Mouse (Mus musculus) megakaryocyte-erythroid progenitor cell, adult 5 weeks (primary cell): ENCODE measurements around the gene Map2. TPM values are rescaled to one million over a fixed set of nuclear protein-coding genes. Genes with fewer than 3 reads are reported as not detected.

Source experiments
- polyA plus RNA-seq: library from polyadenylated mRNA; stranded (reverse); fragments of >175 nt; gene quantifications from 2 replicates; pipeline ENCODE4 v1.2.3, GENCODE M21; 2012

Map2 gene
- 0.10 and 0.44 TPM in 2 replicates for polyA plus RNA-seq

GRCm38 (mm10) chr1:66175041-66175665 is at the start of gene Map2:
TSS of gene Map2 (plus strand) at chr1:66175273.

GRCm38 (mm10) chr1:66467821-66468703 is 293.0 kb downstream of the Map2 start, which contains the start of gene Unc80:
TSS of gene Unc80 (plus strand) at chr1:66468367.

Other genes starting within 250 kb of the Map2 start
- gene Crygf, start 248.8 kb upstream of the Map2 start, polyA plus RNA-seq, result not detected in 2 replicates